Mouse (Mus musculus) urinary bladder, postnatal 4 days (tissue): Measurements from ENCODE around the gene Nek4.

Source experiments
- DNase-seq, 2 experiments: peaks; one replicate each; pipeline ENCODE4 v3.0.0; 2021 to 2022; ENCODE audit warnings: low spot score in 2 of 2

Nek4 gene

DNA sequence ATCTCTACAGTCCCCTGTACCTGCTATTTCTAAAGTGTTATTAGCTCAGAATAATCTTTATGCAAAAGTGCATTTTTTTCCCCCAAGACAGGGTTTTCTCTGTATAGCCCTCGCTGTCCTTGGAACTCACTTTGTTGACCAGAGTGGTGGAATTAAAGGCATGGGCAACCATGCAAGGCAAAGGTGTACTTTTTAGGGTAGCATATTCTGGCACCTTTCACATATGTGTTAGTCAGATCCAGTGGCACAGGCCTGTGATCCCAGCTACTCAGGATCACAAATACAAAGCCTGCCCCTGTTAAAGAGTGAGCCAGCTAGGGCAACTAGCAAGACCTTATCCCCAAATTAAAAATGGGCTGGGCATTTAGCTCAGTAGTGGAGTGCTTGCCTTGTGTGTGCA, 9.2 kb downstream of the Nek4 start:
- no peak for DNase-seq

GRCm38 (mm10) chr14:30974204-30974603, 23.0 kb downstream of the Nek4 start:
- DNase-seq, result peak in 1 of 2 experiments; percentile 44

- DNase-seq, result no peak
Measured at GRCm38 (mm10) chr14:30976222-30976621, 25.0 kb downstream of the Nek4 start.

DNA sequence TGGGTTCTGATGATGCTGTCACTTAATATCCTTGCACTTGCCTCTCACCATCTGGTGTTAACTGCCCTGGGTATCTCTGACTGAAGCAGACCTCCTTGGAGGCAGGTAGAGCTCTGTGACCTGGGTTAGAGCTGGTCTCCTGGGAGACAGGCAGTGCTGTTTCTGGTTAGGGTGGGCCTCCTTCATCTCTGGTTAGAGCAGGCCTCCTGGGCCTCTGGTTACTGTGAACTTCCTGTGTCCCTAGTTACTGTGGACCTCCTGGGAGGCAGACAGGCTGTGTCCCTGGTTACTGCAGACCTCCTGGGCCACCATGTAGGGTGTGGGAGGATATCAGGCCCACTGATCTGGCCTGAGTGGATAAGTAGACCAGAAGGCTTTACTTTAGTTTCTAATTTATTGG, 45.2 kb downstream of the Nek4 start:
- DNase-seq, result no peak

- no peak for DNase-seq
Measured at GRCm38 (mm10) chr14:31000356-31000755, 49.2 kb downstream of the Nek4 start.

DNA sequence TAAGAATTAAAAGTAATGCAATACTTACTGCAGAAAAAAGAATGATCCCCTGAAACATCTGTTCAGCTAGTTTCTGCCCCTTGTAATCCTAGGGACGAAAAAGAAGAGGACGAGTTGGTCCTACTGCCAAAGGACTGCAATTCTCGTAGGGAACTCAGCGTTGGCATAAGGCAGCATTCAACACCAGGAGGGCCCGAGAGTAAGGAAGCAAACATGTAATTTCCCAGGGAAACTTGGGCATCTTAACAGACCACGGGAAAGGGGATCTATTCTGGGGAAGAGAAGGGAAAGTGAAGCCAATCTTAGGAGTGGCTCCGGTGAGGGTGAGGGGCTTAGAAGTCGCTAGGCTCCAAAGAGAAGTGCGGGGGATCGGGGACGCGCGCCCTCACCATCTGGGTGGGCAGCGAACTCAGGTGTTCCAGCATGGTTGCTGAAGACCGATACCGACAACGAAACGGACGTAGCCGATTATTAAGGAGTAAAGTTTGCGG, 49.7 kb downstream of the Nek4 start:
- DNase-seq, result no peak

- DNase-seq, result peak; percentile 82 to 87
Measured at GRCm38 (mm10) chr14:31001307-31002205, 50.4 kb downstream of the Nek4 start, which contains the start of the genes Glt8d1 and Spcs1. Gene Glt8d1, plus strand, starts transcription at chr14:31001400. Gene Spcs1, minus strand, starts transcription at chr14:31001672.

- no peak for DNase-seq
Measured at GRCm38 (mm10) chr14:31004527-31004926, 53.4 kb downstream of the Nek4 start.

DNA sequence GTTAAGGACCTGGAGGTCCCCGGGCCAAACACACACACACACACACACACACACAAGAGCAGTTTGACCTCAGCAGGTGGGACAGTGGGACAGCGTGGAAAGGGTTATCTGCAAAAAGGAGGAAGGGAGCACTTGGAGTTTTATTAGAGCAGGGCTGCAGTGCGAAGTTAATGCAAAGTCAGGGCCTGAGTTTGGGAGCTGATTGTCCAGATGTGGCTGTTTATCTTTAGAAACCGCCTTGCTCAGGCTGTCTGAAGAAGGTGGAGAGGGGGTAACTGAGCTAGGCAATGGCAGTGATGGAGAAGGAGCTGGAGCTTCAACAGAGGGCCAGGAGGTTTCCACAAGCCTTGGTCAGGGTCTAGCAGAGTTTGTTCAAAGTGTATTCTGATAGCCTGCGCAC, 55.6 kb downstream of the Nek4 start:
- no peak for DNase-seq

DNA sequence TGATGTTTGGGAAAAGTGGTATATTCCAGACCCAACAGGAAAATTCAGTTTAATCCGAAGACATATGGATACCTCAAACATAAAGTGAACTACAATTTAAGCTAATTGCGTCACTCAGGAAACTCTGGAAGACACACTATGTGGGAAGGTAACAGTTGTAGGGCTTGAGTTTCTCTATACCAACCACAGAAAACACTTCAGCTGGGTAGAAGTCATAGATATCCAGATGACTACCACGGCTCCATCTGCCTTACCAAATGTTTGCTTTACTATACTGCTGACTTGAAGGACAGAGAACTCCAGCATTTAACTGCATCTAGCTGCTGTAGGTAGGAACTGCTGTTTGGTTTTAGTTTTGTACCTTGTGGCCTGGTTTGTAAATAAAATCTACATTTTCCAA, 60.4 kb downstream of the Nek4 start:
- no peak for DNase-seq

GRCm38 (mm10) chr14:31013928-31014327, 62.8 kb downstream of the Nek4 start:
- DNase-seq, result no peak

DNA sequence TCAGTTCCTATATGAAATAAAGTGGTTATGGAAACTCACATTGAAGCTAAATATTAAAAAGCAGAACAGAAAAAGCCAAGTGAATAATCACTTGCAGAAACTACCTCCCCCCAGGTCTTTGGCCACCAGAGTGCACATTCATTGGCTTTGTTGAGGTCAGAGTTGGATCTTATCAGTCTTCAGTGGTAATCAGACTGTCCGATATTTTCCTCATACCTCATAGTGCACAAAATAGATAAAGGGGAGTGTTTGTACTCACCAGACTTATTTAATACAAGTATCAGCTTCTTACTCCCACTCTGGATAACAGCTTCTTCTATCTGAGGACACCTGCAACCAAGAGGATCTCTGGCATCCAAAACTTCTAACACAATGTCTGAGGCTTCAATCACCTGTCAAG, 64.9 kb downstream of the Nek4 start:
- no peak for DNase-seq

GRCm38 (mm10) chr14:31017854-31018253, 66.7 kb downstream of the Nek4 start:
- no peak for DNase-seq

DNA sequence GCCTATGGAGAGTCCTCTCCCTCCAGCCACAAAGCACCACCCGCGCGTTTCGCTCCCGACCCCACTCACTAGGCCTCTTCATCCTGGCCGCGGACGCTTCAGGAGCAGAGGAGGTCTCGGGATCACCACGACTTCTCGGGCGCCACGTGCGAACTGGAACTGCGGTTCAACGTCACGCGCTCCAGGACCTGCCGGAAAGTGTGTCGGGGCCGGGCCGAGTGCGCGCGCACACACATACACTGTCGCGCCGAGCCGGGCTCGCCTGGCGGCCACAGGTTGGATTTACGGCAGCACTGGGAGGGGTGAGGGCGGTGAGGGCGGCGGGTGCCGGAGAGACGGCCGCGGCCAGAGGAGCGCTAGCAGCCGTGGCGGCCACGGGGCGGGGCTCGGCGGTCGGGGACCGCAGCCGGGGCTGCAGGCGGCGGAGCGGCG, 67.7 kb downstream of the Nek4 start, which contains the start of the genes Pbrm1 and Gnl3:
TSS of gene Pbrm1 (plus strand) at position 279 of the 432 bp plus-strand sequence.
TSS of gene Gnl3 (minus strand) at position 293 of the 432 bp plus-strand sequence.
- DNase-seq, result peak; percentile 96 to 98

DNA sequence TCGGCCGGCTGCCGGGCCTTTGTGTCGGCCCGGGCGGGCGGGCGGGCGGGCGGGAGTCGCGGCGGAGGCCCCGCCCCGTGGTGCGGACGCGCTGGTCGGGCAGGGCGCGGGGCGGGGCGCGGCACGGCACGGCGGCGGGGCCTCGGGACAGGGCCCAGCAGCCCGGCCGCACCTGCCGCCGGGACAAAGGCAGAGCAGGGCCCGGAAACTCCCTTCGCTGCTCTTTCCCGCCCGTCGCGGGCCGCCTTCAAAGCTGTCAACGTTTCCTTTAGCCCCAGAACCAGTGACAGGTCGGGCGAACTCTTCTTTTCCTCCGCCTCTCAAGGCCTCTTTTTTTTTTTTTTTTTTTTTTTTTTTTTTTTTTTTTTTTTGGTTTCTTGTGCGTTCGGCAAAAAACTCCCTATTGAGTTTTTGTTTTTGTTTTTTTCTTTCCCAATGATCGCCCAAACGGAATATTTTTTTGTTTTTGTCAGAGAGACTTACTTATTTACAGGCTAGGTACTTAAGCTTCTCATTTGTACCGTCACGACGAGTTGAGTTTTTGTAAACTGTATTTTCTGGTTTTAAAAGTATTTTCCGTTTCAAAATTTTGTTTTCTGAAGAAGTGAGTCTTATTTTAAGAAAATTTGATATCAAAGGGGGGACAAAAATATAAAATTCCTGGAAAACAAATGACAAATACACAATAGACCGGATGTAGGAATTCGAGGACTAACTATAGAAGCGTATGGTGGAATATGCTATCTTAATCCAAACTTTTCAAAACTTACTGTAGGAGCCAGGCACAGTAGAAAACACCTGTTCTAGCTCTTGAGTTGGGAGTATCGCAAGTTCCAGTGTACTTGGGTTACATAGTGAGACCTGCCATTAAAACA, 68.4 kb downstream of the Nek4 start:
- DNase-seq, result peak in 1 of 2 experiments; percentile 73

DNA sequence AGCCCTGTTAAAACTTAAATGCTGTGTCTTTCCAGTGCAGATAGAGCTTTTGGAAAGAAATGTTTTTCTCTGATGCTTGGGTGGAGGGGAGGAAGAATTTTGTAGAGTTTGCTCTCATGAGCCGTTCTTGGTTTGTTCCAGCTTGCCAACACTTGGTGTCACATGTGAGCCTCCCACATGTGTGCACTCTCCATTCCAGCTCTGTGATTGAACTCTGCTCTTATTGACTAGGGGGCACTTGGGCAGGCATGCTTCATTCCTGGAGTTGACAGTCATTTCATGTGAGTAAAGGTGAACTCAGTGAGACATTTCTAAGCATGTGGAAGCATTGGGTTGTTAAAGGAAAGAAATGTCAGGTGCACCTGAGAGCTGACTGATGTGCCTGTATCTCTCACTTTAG, 71.4 kb downstream of the Nek4 start:
- no peak for DNase-seq

DNA sequence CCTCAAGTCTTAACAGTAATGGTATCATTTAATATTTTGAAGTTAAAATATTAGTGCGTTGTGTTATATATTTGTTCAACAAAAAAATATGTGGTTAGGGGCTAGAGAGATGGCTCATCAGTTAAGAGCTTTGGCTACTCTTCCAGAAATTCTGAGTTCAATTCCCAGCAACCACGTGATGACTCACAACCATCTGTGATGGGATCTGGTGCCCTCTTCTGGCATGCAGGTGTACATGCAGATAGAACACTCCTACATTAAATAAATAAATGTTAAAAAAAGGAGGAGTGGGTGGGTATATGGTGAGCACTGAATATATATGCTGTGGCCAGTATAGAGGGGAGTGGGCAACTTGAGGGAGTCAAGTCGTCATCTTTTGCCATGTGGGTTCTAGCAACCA, 74.6 kb downstream of the Nek4 start:
- DNase-seq, result no peak
